Mouse (Mus musculus) liver, embryonic 14.5 days (tissue): ENCODE data around the gene Pde6g.

Experiments used
- CTCF ChIP-seq: IDR thresholded peaks from 2 replicates; pipeline ENCODE4 v1.5.1; 2016; ENCODE audit warnings: antibody characterized with exemption, low read depth, control low read depth
- EP300 ChIP-seq: IDR thresholded peaks from 2 replicates; pipeline ENCODE4 v1.6.1; 2016; ENCODE audit warnings: antibody characterized with exemption, low read depth

GRCm38 (mm10) chr11:120490291-120491046, 37.2 kb upstream of the Pde6g start:
- TF ChIP-seq CTCF (0 out of 2 replicates have a peak, but pooled peaks have one; percentile 19), EP300 (no peak)
